Mouse (Mus musculus) hindbrain, postnatal 0 days (tissue): ENCODE measurements at regions not wholly inside any gene's neighbourhood (a gene's known extent, or its start where the extent isn't known, plus 50 kb on each side); places are given as distances from the start of the nearest gene placed in this dataset.

Source experiments
- ATAC-seq: fragments of 200-750 bp; cut with Nextera tagmentation; 2 replicates; pipeline ENCODE4 v1.8.0; 2017; ENCODE audit warnings: mild to moderate bottlenecking, moderate TSS enrichment, moderate library complexity
- DNase-seq: peaks from one replicate; pipeline ENCODE4 v3.0.0-alpha.2; 2015; ENCODE audit warnings: low spot score
- H3K27ac ChIP-seq: fragments of 300-500 bp; sonication (generic); 2 replicates; pipeline ENCODE4 v1.5.1; 2014; ENCODE audit warnings: mild to moderate bottlenecking
- H3K27me3 ChIP-seq: fragments of 300-500 bp; sonication (generic); 2 replicates; pipeline ENCODE4 v1.6.1; 2014; ENCODE audit warnings: low read length, mixed read lengths; ENCODE audit not compliant: insufficient read depth
- H3K36me3 ChIP-seq: fragments of 300-500 bp; sonication (generic); 2 replicates; pipeline ENCODE4 v1.6.1; 2014; ENCODE audit warnings: low read length, mixed read lengths; ENCODE audit not compliant: insufficient read depth
- H3K4me1 ChIP-seq: fragments of 300-500 bp; sonication (generic); 2 replicates; pipeline ENCODE4 v1.6.1; 2014; ENCODE audit warnings: antibody characterized with exemption, low read length, mixed read lengths; ENCODE audit not compliant: insufficient read depth
- H3K4me2 ChIP-seq: fragments of 300-500 bp; sonication (generic); 2 replicates; pipeline ENCODE4 v1.6.1; 2014; ENCODE audit warnings: low read depth, mild to moderate bottlenecking, low read length, moderate library complexity, mixed read lengths
- H3K4me3 ChIP-seq: fragments of 300-500 bp; sonication (generic); 2 replicates; pipeline ENCODE4 v1.5.1; 2014; ENCODE audit warnings: low read length
- H3K9ac ChIP-seq: fragments of 300-500 bp; sonication (generic); replicated peaks from 2 replicates; pipeline ENCODE4 v1.6.1; 2014; ENCODE audit warnings: mild to moderate bottlenecking, low read length, moderate library complexity, mixed read lengths
- H3K9me3 ChIP-seq: fragments of 300-500 bp; sonication (generic); 2 replicates; pipeline ENCODE4 v1.6.1; 2016; ENCODE audit warnings: low read length, mixed read lengths
- CTCF ChIP-seq: IDR thresholded peaks from 2 replicates; pipeline ENCODE4 v1.5.1; 2016; ENCODE audit warnings: antibody characterized with exemption, control low read depth, low read depth
- WGBS: fragments of 180-500 bp; shearing (Covaris S2); extraction: QIAGEN DNeasy Blood & Tissue Kit; methylation state at CpG from one replicate; pipeline ENCODE4 v1.1.7; 2014; 5-methylcytosine and 5-hydroxymethylcytosine counted together

- H3K9ac ChIP-seq, result no peak overlapping the region
Measured at GRCm38 (mm10) chr6:6781556-6781955, 81.6 kb upstream of the Dlx6 start.

GRCm38 (mm10) chr6:6785939-6786490 is 77.1 kb upstream of the Dlx6 start:
- Histone ChIP-seq H3K4me2 (no peak overlapping the region), H3K27me3 (no peaks in the 10 kb centered on the region), H3K4me1 (no peaks in the 10 kb centered on the region), H3K36me3 (no peaks in the 10 kb centered on the region), H3K4me3 (no peak overlapping the region), H3K9ac (no peak overlapping the region), H3K9me3 (no peaks in the 10 kb centered on the region), H3K27ac (no peak overlapping the region)
- DNase-seq, result no peak
- WGBS, result 25% methylated on average over 1 of the region's 1 CpGs
- ATAC-seq, result no peak
- no peak for TF ChIP-seq CTCF

More at GRCm38 (mm10) chr6:6781556-6781955, 81.6 kb upstream of the Dlx6 start:
- Histone ChIP-seq H3K4me1 (no peaks in the 10 kb centered on the region), H3K4me2 (no peak overlapping the region), H3K4me3 (no peak overlapping the region), H3K36me3 (no peaks in the 10 kb centered on the region), H3K27ac (no peak overlapping the region), H3K9me3 (no peaks in the 10 kb centered on the region), H3K27me3 (no peaks in the 10 kb centered on the region)
- 35% methylated on average over 3 of the region's 3 CpGs for WGBS
- no peak for TF ChIP-seq CTCF
- ATAC-seq, result no peak
- no peak for DNase-seq

- DNase-seq (no peak), ATAC-seq (no peak)
- Histone ChIP-seq H3K4me2 (no peak overlapping the region), H3K9me3 (no peaks in the 10 kb centered on the region), H3K4me3 (no peak overlapping the region), H3K27ac (no peak overlapping the region), H3K4me1 (no peaks in the 10 kb centered on the region), H3K36me3 (no peaks in the 10 kb centered on the region), H3K27me3 (no peaks in the 10 kb centered on the region), H3K9ac (no peak overlapping the region)
- TF ChIP-seq CTCF, result no peak
- 75% methylated on average over 4 of the region's 4 CpGs for WGBS
Measured at GRCm38 (mm10) chr6:6787490-6787889, 75.6 kb upstream of the Dlx6 start.

- H3K27me3 ChIP-seq, result no peaks in the 10 kb centered on the region
- H3K9me3 ChIP-seq, result no peaks in the 10 kb centered on the region
- H3K36me3 ChIP-seq, result no peaks in the 10 kb centered on the region
- DNase-seq (no peak), ATAC-seq (0 out of 2 replicates have a peak, but pooled peaks have one; percentile 21)
- no peak for TF ChIP-seq CTCF
- no peak overlapping the region for H3K4me3 ChIP-seq
- H3K4me2 ChIP-seq, result no peak overlapping the region
- 50% methylated on average over 6 of the region's 6 CpGs for WGBS
- no peak overlapping the region for H3K9ac ChIP-seq
- H3K27ac ChIP-seq, result no peak overlapping the region
- no peaks in the 10 kb centered on the region for H3K4me1 ChIP-seq
Measured at GRCm38 (mm10) chr6:6794320-6795018, 68.7 kb upstream of the Dlx6 start.

- no peak for TF ChIP-seq CTCF
- H3K27me3 ChIP-seq, result no peaks in the 10 kb centered on the region
- H3K9me3 ChIP-seq, result no peaks in the 10 kb centered on the region
- H3K36me3 ChIP-seq, result no peaks in the 10 kb centered on the region
- H3K4me2 ChIP-seq, result no peak overlapping the region
- 94% methylated on average over 2 of the region's 2 CpGs for WGBS
- H3K9ac ChIP-seq, result no peak overlapping the region
- DNase-seq (no peak), ATAC-seq (no peak)
- H3K4me1 ChIP-seq, result no peaks in the 10 kb centered on the region
- no peak overlapping the region for H3K27ac ChIP-seq
- H3K4me3 ChIP-seq, result no peak overlapping the region
Measured at GRCm38 (mm10) chr6:6800377-6800776, 62.8 kb upstream of the Dlx6 start.

GRCm38 (mm10) chr6:6801563-6802259 is 61.4 kb upstream of the Dlx6 start:
- TF ChIP-seq CTCF, result no peak
- H3K4me3 ChIP-seq, result no peak overlapping the region
- WGBS, result 72% methylated on average over 15 of the region's 15 CpGs
- H3K27ac ChIP-seq, result no peak overlapping the region
- no peaks in the 10 kb centered on the region for H3K4me1 ChIP-seq
- DNase-seq (no peak), ATAC-seq (no peak)
- H3K9ac ChIP-seq, result no peak overlapping the region
- H3K27me3 ChIP-seq, result no peaks in the 10 kb centered on the region
- no peaks in the 10 kb centered on the region for H3K9me3 ChIP-seq
- no peak overlapping the region for H3K4me2 ChIP-seq
- no peaks in the 10 kb centered on the region for H3K36me3 ChIP-seq
